Mouse (Mus musculus): ENCODE data around the gene Slc18b1. TPM values are rescaled to one million over a fixed set of nuclear protein-coding genes. Genes with fewer than 3 reads are reported as not detected.
A peak's percentile ranks its signal among the peaks of the same experiment; 100 is the strongest.

The Slc18b1 gene
- polyA plus RNA-seq, 1 experiment = not detected

- Histone ChIP-seq H3K27me3 (replicated peaks) (no peaks in the 10 kb centered on the region), H3K4me1 (no peaks in the 10 kb centered on the region), H3K4me3 (replicated peaks) (no peak overlapping the region), H3K36me3 (replicated peaks; ENCODE audit: low read length) (no peaks in the 10 kb centered on the region), H3K9me3 (no peaks in the 10 kb centered on the region)
- TF ChIP-seq FLI1 (IDR thresholded peaks at IDR 0.05; ENCODE audit: low read length) (no peak), GATA1 (IDR thresholded peaks at IDR 0.05; ENCODE audit: borderline replicate concordance, low read length) (no peak)
Observed at GRCm38 (mm10) chr10:23838910-23839309, 42.1 kb downstream of the Slc18b1 start.

- no peaks in the 10 kb centered on the region for H3K27me3 ChIP-seq (replicated peaks)
- no peaks in the 10 kb centered on the region for H3K4me1 ChIP-seq
- H3K4me3 ChIP-seq (replicated peaks) = no peak overlapping the region
- no peaks in the 10 kb centered on the region for H3K36me3 ChIP-seq (replicated peaks; ENCODE audit: low read length)
- TF ChIP-seq FLI1 (IDR thresholded peaks at IDR 0.05; ENCODE audit: low read length) (no peak), GATA1 (IDR thresholded peaks at IDR 0.05; ENCODE audit: borderline replicate concordance, low read length) (no peak)
- H3K9me3 ChIP-seq = no peaks in the 10 kb centered on the region
Observed at GRCm38 (mm10) chr10:23839368-23839767, 42.6 kb downstream of the Slc18b1 start.

- Histone ChIP-seq H3K4me1 (no peaks in the 10 kb centered on the region), H3K36me3 (replicated peaks; ENCODE audit: low read length) (no peaks in the 10 kb centered on the region), H3K9me3 (no peaks in the 10 kb centered on the region), H3K27me3 (replicated peaks) (no peaks in the 10 kb centered on the region), H3K4me3 (replicated peaks) (no peak overlapping the region)
- TF ChIP-seq GATA1 (IDR thresholded peaks at IDR 0.05; ENCODE audit: borderline replicate concordance, low read length) (no peak), FLI1 (IDR thresholded peaks at IDR 0.05; ENCODE audit: low read length) (no peak)
Observed at GRCm38 (mm10) chr10:23840496-23840895, 43.7 kb downstream of the Slc18b1 start.

- Histone ChIP-seq H3K4me1 (no peaks in the 10 kb centered on the region), H3K36me3 (replicated peaks; ENCODE audit: low read length) (no peaks in the 10 kb centered on the region), H3K9me3 (no peaks in the 10 kb centered on the region), H3K27me3 (replicated peaks) (peaks cover 2% of the 10 kb centered on the region), H3K4me3 (replicated peaks) (no peak within 1 kb of the TSS)
- no peak for TF ChIP-seq FLI1 (IDR thresholded peaks at IDR 0.05; ENCODE audit: low read length)
- TF ChIP-seq GATA1 (IDR thresholded peaks at IDR 0.05; ENCODE audit: borderline replicate concordance, low read length) = no peak
Observed at GRCm38 (mm10) chr10:23851228-23851912, 54.6 kb downstream of the Slc18b1 start, which contains the start of gene Vnn3. TSS of gene Vnn3 (plus strand) at chr10:23851462.

- TF ChIP-seq FLI1 (IDR thresholded peaks at IDR 0.05; ENCODE audit: low read length) (no peak), GATA1 (IDR thresholded peaks at IDR 0.05; ENCODE audit: borderline replicate concordance, low read length) (no peak)
- Histone ChIP-seq H3K4me1 (no peaks in the 10 kb centered on the region), H3K4me3 (replicated peaks) (no peak overlapping the region), H3K9me3 (no peaks in the 10 kb centered on the region), H3K27me3 (replicated peaks) (peaks cover 2% of the 10 kb centered on the region), H3K36me3 (replicated peaks; ENCODE audit: low read length) (no peaks in the 10 kb centered on the region)
Observed at GRCm38 (mm10) chr10:23852096-23852495, 55.3 kb downstream of the Slc18b1 start.

- Histone ChIP-seq H3K4me3 (replicated peaks) (peak overlapping the region; percentile 38), H3K27me3 (replicated peaks) (no peaks in the 10 kb centered on the region), H3K9me3 (no peaks in the 10 kb centered on the region), H3K36me3 (replicated peaks; ENCODE audit: low read length) (no peaks in the 10 kb centered on the region), H3K4me1 (no peaks in the 10 kb centered on the region)
- TF ChIP-seq FLI1 (IDR thresholded peaks at IDR 0.05; ENCODE audit: low read length) = no peak
- no peak for TF ChIP-seq GATA1 (IDR thresholded peaks at IDR 0.05; ENCODE audit: borderline replicate concordance, low read length)
Observed at GRCm38 (mm10) chr10:23864362-23865312, 67.9 kb downstream of the Slc18b1 start.

Other genes with a start within 250 kb of the Slc18b1 start
- gene Rps12, start 9.7 kb upstream of the Slc18b1 start, polyA plus RNA-seq (2012; ENCODE audit: insufficient read depth, low replicate concordance) = 210 and 1,237 TPM in 2 replicates
- gene Vnn3, start 54.5 kb downstream of the Slc18b1 start, polyA plus RNA-seq (2012; ENCODE audit: insufficient read depth, low replicate concordance) = not detected in 2 replicates
- not detected in 2 replicates for gene Vnn1, start 97.7 kb downstream of the Slc18b1 start, polyA plus RNA-seq (2012; ENCODE audit: insufficient read depth, low replicate concordance)
- not detected in 2 replicates for gene Taar1, start 123.4 kb downstream of the Slc18b1 start, polyA plus RNA-seq (2012; ENCODE audit: insufficient read depth, low replicate concordance)
- not detected in 2 replicates for gene Taar2, start 141.6 kb downstream of the Slc18b1 start, polyA plus RNA-seq (2012; ENCODE audit: insufficient read depth, low replicate concordance)
- gene Taar3, start 152.6 kb downstream of the Slc18b1 start, polyA plus RNA-seq (2012; ENCODE audit: insufficient read depth, low replicate concordance) = not detected in 2 replicates
- gene Taar4, start 163.5 kb downstream of the Slc18b1 start, polyA plus RNA-seq (2012; ENCODE audit: insufficient read depth, low replicate concordance) = not detected in 2 replicates
- gene Taar5, start 173.7 kb downstream of the Slc18b1 start, polyA plus RNA-seq (2012; ENCODE audit: insufficient read depth, low replicate concordance) = not detected in 2 replicates
- not detected in 2 replicates for gene Taar6, start 188.7 kb downstream of the Slc18b1 start, polyA plus RNA-seq (2012; ENCODE audit: insufficient read depth, low replicate concordance)
- gene Taar7a, start 196.5 kb downstream of the Slc18b1 start, polyA plus RNA-seq (2012; ENCODE audit: insufficient read depth, low replicate concordance) = not detected in 2 replicates
- not detected in 2 replicates for gene Taar7b, start 203.0 kb downstream of the Slc18b1 start, polyA plus RNA-seq (2012; ENCODE audit: insufficient read depth, low replicate concordance)
- not detected in 2 replicates for gene Taar7d, start 230.2 kb downstream of the Slc18b1 start, polyA plus RNA-seq (2012; ENCODE audit: insufficient read depth, low replicate concordance)
- not detected in 2 replicates for gene Taar7e, start 240.6 kb downstream of the Slc18b1 start, polyA plus RNA-seq (2012; ENCODE audit: insufficient read depth, low replicate concordance)

Data from megakaryocyte, embryonic 14.5 days (primary cell).